Mouse (Mus musculus) cerebellum, adult 2 months (tissue): ENCODE results near the gene Zmat5.

Experiments
- CTCF ChIP-seq: fragments of 200-500 bp; IDR thresholded peaks from 2 replicates; pipeline ENCODE4 v1.5.1; 2011; ENCODE audit warnings: low read depth, mild to moderate bottlenecking, control low read depth, low read length, moderate library complexity, borderline replicate concordance; ENCODE audit not compliant: insufficient read depth
- POLR2A ChIP-seq: fragments of 200-500 bp; IDR thresholded peaks from 2 replicates; pipeline ENCODE4 v1.6.1; 2011; ENCODE audit warnings: low read length, control low read depth, borderline replicate concordance; ENCODE audit not compliant: insufficient read depth

DNA sequence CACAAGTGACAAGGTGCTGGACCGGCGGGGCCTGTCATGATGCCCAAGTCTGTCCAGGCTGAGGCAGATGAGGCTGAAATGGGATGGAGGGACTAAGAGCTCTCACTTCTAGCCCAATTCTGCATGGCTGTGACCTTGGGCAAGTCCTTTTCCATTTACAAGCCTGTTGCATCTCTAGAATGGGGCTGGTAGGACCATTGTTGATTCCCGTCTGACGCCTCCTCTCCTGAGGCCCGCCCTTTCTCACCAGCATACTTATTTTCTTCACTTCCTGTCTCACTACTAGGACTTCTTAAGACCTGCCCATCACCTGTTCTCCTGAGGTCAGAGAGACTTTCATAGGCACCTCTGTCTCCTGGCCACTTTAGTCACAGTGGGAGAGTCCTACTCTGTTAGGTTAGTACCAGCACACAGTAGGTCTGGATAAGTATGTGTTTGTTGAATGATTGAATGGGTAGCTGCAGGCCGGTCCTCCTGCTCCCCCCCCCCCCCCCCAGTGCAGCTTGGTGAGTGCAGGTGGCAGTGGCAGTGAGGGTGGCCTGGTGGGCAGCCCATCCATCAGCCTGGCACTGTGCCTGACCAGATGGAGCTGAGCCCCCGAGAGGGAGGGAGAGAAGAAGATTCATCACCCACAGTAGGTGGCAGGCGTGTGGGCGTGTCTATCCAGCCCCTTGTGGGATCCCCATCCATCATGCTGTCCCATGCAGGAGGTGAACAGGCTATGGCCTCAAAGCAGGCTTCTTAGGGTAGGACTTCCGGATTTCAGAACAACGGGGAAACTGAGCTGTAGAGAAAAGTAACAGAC lies 52.7 kb downstream of the Zmat5 start:
- TF ChIP-seq POLR2A, result no peak
- no peak for TF ChIP-seq CTCF
